Mouse (Mus musculus) erythroid progenitor cell, adult 5-6 weeks (primary cell): ENCODE data around the gene Anapc11. TPM values are rescaled to one million over a fixed set of nuclear protein-coding genes. Genes with fewer than 3 reads are reported as not detected.
A peak's percentile ranks its signal among the peaks of the same experiment; 100 is the strongest.

ENCODE experiments used
- ATAC-seq: replicated peaks from 2 replicates; pipeline ENCODE4 v1.8.0; 2016; ENCODE audit warnings: moderate number of reproducible peaks, mild to moderate bottlenecking, moderate TSS enrichment, inconsistent platforms; ENCODE audit not compliant: poor library complexity, low FRiP score, severe bottlenecking
- total RNA-seq, 2 experiments: library from RNA; stranded (forward) in 1 of 2; stranded (reverse) in 1 of 2; fragments of 150-400 nt in 1 of 2; fragments of 186-747, 209-891 nt in 1 of 2; gene quantifications; 2 replicates each; pipeline versions ENCODE4 v1.2.3 to v1.2.4; 2015 to 2017; ENCODE audit warnings: low replicate concordance in 2 of 2

The Anapc11 gene
- total RNA-seq, 2 experiments from 2014 or later: 2.8 to 28.1 TPM

DNA sequence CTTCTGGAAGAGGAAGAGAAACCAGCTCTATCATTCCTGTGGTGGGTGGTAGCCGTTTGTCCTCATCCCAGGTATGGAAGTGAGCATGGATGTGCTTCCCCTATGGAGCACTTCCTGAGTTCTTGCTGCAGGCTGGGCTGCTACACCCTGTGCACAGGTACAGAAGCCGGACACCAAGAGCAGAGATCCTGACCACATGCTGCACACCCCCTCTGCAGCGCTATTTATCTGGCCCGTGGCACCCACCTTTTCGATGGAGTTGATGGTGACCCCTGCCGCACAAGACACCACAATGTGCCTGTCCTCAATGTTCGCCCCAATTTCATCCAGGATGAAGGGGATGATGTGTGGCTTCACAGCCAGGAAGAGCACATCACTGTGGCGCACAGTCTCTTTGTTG, 43.6 kb downstream of the Anapc11 start:
- ATAC-seq: no peak

DNA sequence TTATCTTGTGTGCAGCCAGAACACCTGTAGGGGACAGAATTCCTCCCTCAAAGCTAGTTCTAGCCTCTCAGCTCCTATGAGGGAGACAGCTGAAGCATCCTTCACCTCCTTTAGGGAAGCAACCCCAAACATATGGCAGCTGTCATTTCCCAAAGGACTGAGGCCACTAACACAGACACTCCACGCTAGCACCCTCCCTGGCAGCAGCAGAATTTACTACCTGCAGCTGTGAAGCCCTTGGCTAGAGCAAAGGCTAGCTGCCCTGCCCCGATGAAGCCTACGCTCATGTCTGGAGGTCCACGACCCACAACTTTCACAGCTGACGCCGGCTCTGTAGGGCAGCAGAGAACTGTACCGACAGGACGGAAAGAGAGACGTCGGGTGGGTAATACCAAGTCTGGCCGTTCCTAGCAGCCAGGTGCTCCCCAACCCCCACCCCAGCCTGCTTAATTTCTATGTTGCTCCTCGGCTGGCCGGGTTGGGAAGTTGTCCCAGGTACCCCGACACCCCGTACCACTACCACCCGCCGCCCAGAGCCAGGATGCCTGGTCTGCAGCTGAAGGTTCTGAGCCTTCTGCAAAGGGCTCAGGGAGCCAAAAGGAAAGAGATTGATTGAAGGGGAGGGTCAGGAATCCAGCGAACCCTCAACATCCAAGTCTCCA, 44.8 kb downstream of the Anapc11 start:
- ATAC-seq: peak; percentile 33

DNA sequence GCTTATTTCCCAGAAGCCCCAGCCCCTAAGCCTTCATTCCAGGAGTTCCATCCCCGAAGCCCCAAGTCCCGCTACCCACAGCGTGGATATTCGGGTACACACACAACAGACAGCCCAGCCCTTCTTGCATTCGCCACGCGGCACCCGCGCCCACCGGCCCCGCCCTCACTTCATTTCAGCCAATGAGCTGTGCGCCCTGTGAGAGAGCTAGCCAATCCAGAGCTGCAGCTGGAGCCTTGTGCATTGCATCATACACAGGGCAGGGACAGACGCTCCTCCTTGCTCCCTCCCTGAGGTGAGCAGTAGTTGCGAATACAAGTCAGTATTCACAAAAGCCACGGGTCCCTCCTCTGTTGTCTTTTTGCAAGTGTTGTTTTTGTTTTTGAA, 45.4 kb downstream of the Anapc11 start, which contains the start of gene Pycr1:
Gene Pycr1, minus strand, starts transcription at position 169 of the 387 bp plus-strand sequence.
- ATAC-seq: peak; percentile 94

DNA sequence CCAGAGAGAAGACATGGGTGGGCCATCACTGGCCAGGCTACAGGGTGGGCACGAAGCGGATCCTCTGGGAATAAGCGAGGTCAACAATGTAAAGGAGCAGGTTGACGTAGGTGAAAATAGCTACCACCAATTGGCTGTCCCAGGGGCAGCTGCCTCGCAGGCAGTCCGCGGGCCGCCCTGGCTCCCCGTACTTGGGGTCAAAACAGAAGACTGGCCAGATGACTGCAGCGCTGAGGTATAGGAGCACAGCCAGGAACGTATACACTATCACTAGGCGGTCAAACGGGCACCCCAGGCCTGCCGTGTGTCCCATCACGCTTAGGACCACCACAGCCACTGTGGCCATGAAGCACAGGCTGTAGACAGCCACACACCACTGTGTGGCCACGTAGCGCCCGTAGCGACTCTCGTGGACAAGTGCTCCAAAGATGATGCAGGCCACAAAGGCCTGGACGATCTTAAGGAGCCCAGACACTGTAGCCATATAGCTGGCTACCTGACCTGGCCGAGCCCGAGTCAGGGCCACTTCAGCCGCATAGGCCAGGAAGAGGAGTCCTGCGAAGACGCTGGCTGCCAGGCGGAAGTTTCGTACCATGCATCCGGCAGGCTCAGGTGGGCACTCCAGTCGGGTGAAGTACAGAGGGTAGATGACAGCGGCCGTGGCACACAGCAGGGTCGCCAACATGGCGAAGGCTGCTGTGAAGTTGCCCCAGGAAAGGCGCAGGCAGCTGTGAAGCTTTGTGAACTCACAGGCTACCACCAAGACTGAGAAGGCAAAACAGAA, 49.0 kb downstream of the Anapc11 start:
- no peak for ATAC-seq

DNA sequence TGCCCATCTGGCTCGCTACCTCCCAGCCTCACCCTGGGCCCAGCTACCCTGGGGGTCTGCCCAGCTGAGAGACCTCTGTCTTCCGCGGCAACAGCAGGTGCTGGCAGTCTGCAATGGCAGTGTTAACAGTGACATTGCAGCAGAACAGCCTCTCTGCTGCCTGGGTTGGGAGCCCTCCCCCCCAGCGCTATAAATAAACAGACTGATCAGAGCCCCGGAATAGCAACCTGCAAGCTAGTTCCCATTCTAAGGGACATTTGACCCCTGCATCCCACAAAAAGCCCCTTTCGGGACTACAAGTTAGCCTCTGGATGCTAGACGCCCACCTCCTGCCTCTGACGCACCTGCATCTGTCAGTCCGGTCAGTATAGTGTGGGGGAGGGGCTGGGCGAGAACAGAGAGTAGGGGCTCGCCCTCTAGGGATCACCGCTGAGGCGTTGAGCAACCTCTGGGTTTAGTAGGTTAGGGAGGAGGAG, 49.8 kb downstream of the Anapc11 start, which contains the start of gene Myadml2:
Gene Myadml2, minus strand, starts transcription at position 158 of the 476 bp plus-strand sequence.
- ATAC-seq: no peak

DNA sequence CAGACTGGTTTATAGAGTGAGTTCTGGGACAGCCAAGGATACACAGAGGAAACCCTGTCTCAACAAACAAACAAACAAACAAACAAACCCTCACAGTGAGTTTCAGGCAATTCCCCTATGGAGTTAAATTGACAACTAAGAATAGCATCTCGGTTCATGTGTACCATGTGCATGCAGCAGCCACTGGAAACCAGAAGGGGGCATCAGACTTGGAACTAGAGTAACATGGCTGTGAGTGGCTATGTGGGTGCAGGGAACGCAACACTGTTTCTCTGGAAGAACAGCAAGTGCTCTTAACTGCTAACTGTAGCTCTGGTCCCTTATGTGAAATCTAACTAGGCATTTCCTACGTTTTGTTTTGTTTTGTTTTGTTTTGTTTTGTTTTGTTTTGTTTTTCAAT, 53.7 kb downstream of the Anapc11 start:
- ATAC-seq: peak; percentile 51; the same call in 1 of the 2 replicates

DNA sequence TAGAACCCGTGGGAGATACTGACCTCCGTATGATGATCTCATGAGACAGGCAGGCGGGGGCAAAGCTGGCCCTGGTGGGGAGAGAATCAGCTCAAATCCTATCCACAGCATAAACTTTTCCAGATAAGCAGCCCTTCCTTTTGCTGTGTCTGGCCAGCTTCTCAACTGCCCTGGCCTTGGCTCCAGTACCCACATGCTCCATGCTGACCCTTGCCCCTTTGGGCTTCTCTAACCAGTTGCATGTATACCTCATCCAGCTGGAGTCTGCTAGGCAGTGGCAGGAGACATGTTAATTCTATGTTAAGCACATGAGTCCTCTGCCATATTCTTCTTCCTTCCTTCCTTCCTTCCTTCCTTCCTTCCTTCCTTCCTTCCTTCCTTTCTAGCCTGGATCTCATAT, 56.5 kb downstream of the Anapc11 start:
- no peak for ATAC-seq

DNA sequence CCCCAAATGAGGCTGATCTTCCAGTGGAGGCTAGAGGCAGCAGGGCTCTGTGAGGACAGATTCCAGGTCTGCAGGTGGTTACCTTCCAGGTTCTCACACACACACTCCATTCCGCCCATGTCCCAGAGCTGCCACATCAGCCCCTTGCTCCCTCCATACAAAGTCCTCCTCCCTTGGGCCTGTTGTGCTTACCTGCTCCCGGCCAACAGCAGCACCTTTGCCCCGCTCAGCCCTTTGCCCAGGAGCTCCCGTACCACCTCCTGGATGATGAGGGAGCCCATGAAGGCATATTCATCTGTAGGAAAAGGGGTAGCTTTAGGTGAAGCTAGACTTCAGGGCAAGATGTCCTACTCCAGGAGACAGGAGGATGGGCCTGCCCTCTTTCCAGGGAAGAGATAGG, 59.1 kb downstream of the Anapc11 start:
- no peak for ATAC-seq

Other genes starting within 250 kb of the Anapc11 start
Only the 30 nearest of the 35 such genes appear.
- gene Nploc4, start 160.7 kb upstream of the Anapc11 start, total RNA-seq (2015; ENCODE audit: low replicate concordance): 35.2 and 47.6 TPM in 2 replicates
- gene Nploc4, start 160.7 kb upstream of the Anapc11 start, total RNA-seq (2017; ENCODE audit: low replicate concordance): 63.8 and 65.8 TPM in 2 replicates
- not detected in 2 replicates for gene Tspan10, start 155.8 kb upstream of the Anapc11 start, total RNA-seq (2015; ENCODE audit: low replicate concordance)
- 0.13 and 1.8 TPM in 2 replicates for gene Tspan10, start 155.8 kb upstream of the Anapc11 start, total RNA-seq (2017; ENCODE audit: low replicate concordance)
- gene Pde6g, start 144.9 kb upstream of the Anapc11 start, total RNA-seq (2015; ENCODE audit: low replicate concordance): not detected in 2 replicates
- not detected in 2 replicates for gene Pde6g, start 144.9 kb upstream of the Anapc11 start, total RNA-seq (2017; ENCODE audit: low replicate concordance)
- gene Oxld1, start 140.4 kb upstream of the Anapc11 start, total RNA-seq (2015; ENCODE audit: low replicate concordance): 4.3 TPM in 1 of 2 replicates, not detected in the other
- gene Oxld1, start 140.4 kb upstream of the Anapc11 start, total RNA-seq (2017; ENCODE audit: low replicate concordance): 1.4 and 5.0 TPM in 2 replicates
- gene Ccdc137, start 140.3 kb upstream of the Anapc11 start, total RNA-seq (2015; ENCODE audit: low replicate concordance): 5.8 and 26.8 TPM in 2 replicates
- 21.2 and 24.0 TPM in 2 replicates for gene Ccdc137, start 140.3 kb upstream of the Anapc11 start, total RNA-seq (2017; ENCODE audit: low replicate concordance)
- 13.8 and 22.0 TPM in 2 replicates for gene Arl16, start 130.8 kb upstream of the Anapc11 start, total RNA-seq (2015; ENCODE audit: low replicate concordance)
- gene Arl16, start 130.8 kb upstream of the Anapc11 start, total RNA-seq (2017; ENCODE audit: low replicate concordance): 3.8 and 16.7 TPM in 2 replicates
- gene Mrpl12, start 113.8 kb upstream of the Anapc11 start, total RNA-seq (2015; ENCODE audit: low replicate concordance): 10.8 and 17.6 TPM in 2 replicates
- gene Mrpl12, start 113.8 kb upstream of the Anapc11 start, total RNA-seq (2017; ENCODE audit: low replicate concordance): 11.6 and 13.7 TPM in 2 replicates
- 7.2 and 17.6 TPM in 2 replicates for gene Slc25a10, start 106.6 kb upstream of the Anapc11 start, total RNA-seq (2015; ENCODE audit: low replicate concordance)
- gene Slc25a10, start 106.6 kb upstream of the Anapc11 start, total RNA-seq (2017; ENCODE audit: low replicate concordance): 25.4 and 40.1 TPM in 2 replicates
- not detected in 2 replicates for gene Gcgr, start 67.7 kb upstream of the Anapc11 start, total RNA-seq (2015; ENCODE audit: low replicate concordance)
- not detected in 2 replicates for gene Gcgr, start 67.7 kb upstream of the Anapc11 start, total RNA-seq (2017; ENCODE audit: low replicate concordance)
- gene Mcrip1, start 48.7 kb upstream of the Anapc11 start, total RNA-seq (2015; ENCODE audit: low replicate concordance): 19.8 and 23.5 TPM in 2 replicates
- gene Mcrip1, start 48.7 kb upstream of the Anapc11 start, total RNA-seq (2017; ENCODE audit: low replicate concordance): 1.7 and 5.6 TPM in 2 replicates
- not detected in 2 replicates for gene Ppp1r27, start 47.3 kb upstream of the Anapc11 start, total RNA-seq (2015; ENCODE audit: low replicate concordance)
- gene Ppp1r27, start 47.3 kb upstream of the Anapc11 start, total RNA-seq (2017; ENCODE audit: low replicate concordance): not detected in 2 replicates
- gene P4hb, start 25.2 kb upstream of the Anapc11 start, total RNA-seq (2015; ENCODE audit: low replicate concordance): 101 and 104 TPM in 2 replicates
- 112 and 141 TPM in 2 replicates for gene P4hb, start 25.2 kb upstream of the Anapc11 start, total RNA-seq (2017; ENCODE audit: low replicate concordance)
- gene Arhgdia, start 16.8 kb upstream of the Anapc11 start, total RNA-seq (2015; ENCODE audit: low replicate concordance): 134 and 150 TPM in 2 replicates
- 45.3 and 49.3 TPM in 2 replicates for gene Arhgdia, start 16.8 kb upstream of the Anapc11 start, total RNA-seq (2017; ENCODE audit: low replicate concordance)
- 72.9 and 87.2 TPM in 2 replicates for gene Alyref, start 56 bp upstream of the Anapc11 start, total RNA-seq (2015; ENCODE audit: low replicate concordance)
- 142 and 227 TPM in 2 replicates for gene Alyref, start 56 bp upstream of the Anapc11 start, total RNA-seq (2017; ENCODE audit: low replicate concordance)
- not detected in 2 replicates for gene Npb, start 10.1 kb downstream of the Anapc11 start, total RNA-seq (2015; ENCODE audit: low replicate concordance)
- not detected in 2 replicates for gene Npb, start 10.1 kb downstream of the Anapc11 start, total RNA-seq (2017; ENCODE audit: low replicate concordance)
- gene Pcyt2, start 19.5 kb downstream of the Anapc11 start, total RNA-seq (2015; ENCODE audit: low replicate concordance): 13.3 and 14.7 TPM in 2 replicates
- 20.7 and 23.1 TPM in 2 replicates for gene Pcyt2, start 19.5 kb downstream of the Anapc11 start, total RNA-seq (2017; ENCODE audit: low replicate concordance)
- 59.9 and 61.3 TPM in 2 replicates for gene Sirt7, start 26.8 kb downstream of the Anapc11 start, total RNA-seq (2015; ENCODE audit: low replicate concordance)
- gene Sirt7, start 26.8 kb downstream of the Anapc11 start, total RNA-seq (2017; ENCODE audit: low replicate concordance): 81.2 and 85.6 TPM in 2 replicates
- gene Mafg, start 35.2 kb downstream of the Anapc11 start, total RNA-seq (2015; ENCODE audit: low replicate concordance): 36.0 TPM in 2 replicates
- gene Mafg, start 35.2 kb downstream of the Anapc11 start, total RNA-seq (2017; ENCODE audit: low replicate concordance): 71.3 and 91.6 TPM in 2 replicates
- 2.1 TPM in 1 of 2 replicates, not detected in the other for gene Pycr1, start 45.3 kb downstream of the Anapc11 start, total RNA-seq (2015; ENCODE audit: low replicate concordance)
- 1.1 TPM in 1 of 2 replicates, not detected in the other for gene Pycr1, start 45.3 kb downstream of the Anapc11 start, total RNA-seq (2017; ENCODE audit: low replicate concordance)
- gene Myadml2, start 49.7 kb downstream of the Anapc11 start, total RNA-seq (2015; ENCODE audit: low replicate concordance): not detected in 2 replicates
- not detected in 2 replicates for gene Myadml2, start 49.7 kb downstream of the Anapc11 start, total RNA-seq (2017; ENCODE audit: low replicate concordance)
- gene Notum, start 62.8 kb downstream of the Anapc11 start, total RNA-seq (2015; ENCODE audit: low replicate concordance): not detected in 2 replicates
- not detected in 2 replicates for gene Notum, start 62.8 kb downstream of the Anapc11 start, total RNA-seq (2017; ENCODE audit: low replicate concordance)
- 33.1 and 41.4 TPM in 2 replicates for gene Aspscr1, start 74.6 kb downstream of the Anapc11 start, total RNA-seq (2015; ENCODE audit: low replicate concordance)
- gene Aspscr1, start 74.6 kb downstream of the Anapc11 start, total RNA-seq (2017; ENCODE audit: low replicate concordance): 46.0 and 59.7 TPM in 2 replicates
- 7.1 and 35.3 TPM in 2 replicates for gene Cenpx, start 115.3 kb downstream of the Anapc11 start, total RNA-seq (2015; ENCODE audit: low replicate concordance)
- 15.0 and 21.2 TPM in 2 replicates for gene Cenpx, start 115.3 kb downstream of the Anapc11 start, total RNA-seq (2017; ENCODE audit: low replicate concordance)
- gene Lrrc45, start 115.5 kb downstream of the Anapc11 start, total RNA-seq (2015; ENCODE audit: low replicate concordance): 3.4 and 6.1 TPM in 2 replicates
- gene Lrrc45, start 115.5 kb downstream of the Anapc11 start, total RNA-seq (2017; ENCODE audit: low replicate concordance): 12.3 and 12.9 TPM in 2 replicates
- not detected in 2 replicates for gene Rac3, start 123.0 kb downstream of the Anapc11 start, total RNA-seq (2015; ENCODE audit: low replicate concordance)
- 1.3 and 3.5 TPM in 2 replicates for gene Rac3, start 123.0 kb downstream of the Anapc11 start, total RNA-seq (2017; ENCODE audit: low replicate concordance)
- gene Dcxr, start 128.9 kb downstream of the Anapc11 start, total RNA-seq (2015; ENCODE audit: low replicate concordance): 3.6 TPM in 1 of 2 replicates, not detected in the other
- 7.2 TPM in 1 of 2 replicates, not detected in the other for gene Dcxr, start 128.9 kb downstream of the Anapc11 start, total RNA-seq (2017; ENCODE audit: low replicate concordance)
- gene Cbr2, start 133.7 kb downstream of the Anapc11 start, total RNA-seq (2015; ENCODE audit: low replicate concordance): 21.8 and 23.4 TPM in 2 replicates
- not detected in 2 replicates for gene Cbr2, start 133.7 kb downstream of the Anapc11 start, total RNA-seq (2017; ENCODE audit: low replicate concordance)
- 3.2 and 12.6 TPM in 2 replicates for gene Hmga1b, start 164.4 kb downstream of the Anapc11 start, total RNA-seq (2015; ENCODE audit: low replicate concordance)
- 3.0 and 5.7 TPM in 2 replicates for gene Hmga1b, start 164.4 kb downstream of the Anapc11 start, total RNA-seq (2017; ENCODE audit: low replicate concordance)
- 3.2 and 6.7 TPM in 2 replicates for gene Rfng, start 185.8 kb downstream of the Anapc11 start, total RNA-seq (2015; ENCODE audit: low replicate concordance)
- gene Rfng, start 185.8 kb downstream of the Anapc11 start, total RNA-seq (2017; ENCODE audit: low replicate concordance): 0.91 and 1.3 TPM in 2 replicates
- gene Gps1, start 185.9 kb downstream of the Anapc11 start, total RNA-seq (2015; ENCODE audit: low replicate concordance): 31.4 and 39.0 TPM in 2 replicates
- 17.6 and 19.9 TPM in 2 replicates for gene Gps1, start 185.9 kb downstream of the Anapc11 start, total RNA-seq (2017; ENCODE audit: low replicate concordance)